Mouse (Mus musculus): ENCODE results near the gene Zbtb9. TPM values are rescaled to one million over a fixed set of nuclear protein-coding genes. Genes with fewer than 3 reads are reported as not detected.

The Zbtb9 gene
- total and polyA plus RNA-seq, 3 experiments: 10.7 to 13.4 TPM; not detected in 1

GRCm38 (mm10) chr17:27041787-27042055 is 68.8 kb downstream of the Zbtb9 start:
- Histone ChIP-seq H3K4me1 (ENCODE audit: control insufficient read depth in 1 of 2, insufficient read depth in 2 of 2, low read length in 2 of 2) (peaks cover 0 to 4% of the 10 kb centered on the region in 2 experiments; a peak in 2 of 4 replicates), H3K79me2 (ENCODE audit: control insufficient read depth, insufficient read depth, low read length, poor library complexity) (no peaks in the 10 kb centered on the region), H3K9me3 (replicated peaks; ENCODE audit: insufficient read depth, low read length) (no peaks in the 10 kb centered on the region), H3K36me3 (ENCODE audit: control insufficient read depth in 1 of 2, insufficient read depth in 2 of 2, low read length in 2 of 2) (no peaks in the 10 kb centered on the region), H3K27me3 (ENCODE audit: control insufficient read depth in 1 of 2, insufficient read depth in 2 of 2, low read length in 2 of 2) (no peaks in the 10 kb centered on the region), H3K4me3 (ENCODE audit: control insufficient read depth in 1 of 2, insufficient read depth in 1 of 2, low read depth in 2 of 2, low read length in 2 of 2) (no peak overlapping the region), H3K27ac (ENCODE audit: control insufficient read depth, low read depth, low read length) (no peak overlapping the region), H3K9ac (ENCODE audit: control insufficient read depth, low read depth, low read length, poor library complexity, severe bottlenecking) (no peak overlapping the region)
- no peak for DNase-seq (ENCODE audit: low read depth, low spot score)
- TF ChIP-seq E2F4 (IDR thresholded peaks at IDR 0.05; ENCODE audit: borderline replicate concordance, low read depth, low read length) (no peak), POLR2A (IDR thresholded peaks at IDR 0.05; ENCODE audit: control insufficient read depth in 1 of 2, insufficient read depth in 1 of 2, low read depth in 1 of 2, low read length in 2 of 2, poor library complexity in 1 of 2) (no peak), MAX (IDR thresholded peaks at IDR 0.05; ENCODE audit: low read length) (no peak), ZKSCAN1 (IDR thresholded peaks at IDR 0.05; ENCODE audit: low read depth, low read length) (no peak)

GRCm38 (mm10) chr17:27042840-27043239 is 69.9 kb downstream of the Zbtb9 start:
- no peaks in the 10 kb centered on the region for H3K36me3 ChIP-seq (ENCODE audit: control insufficient read depth in 1 of 2, insufficient read depth in 2 of 2, low read length in 2 of 2)
- no peaks in the 10 kb centered on the region for H3K79me2 ChIP-seq (ENCODE audit: control insufficient read depth, insufficient read depth, low read length, poor library complexity)
- no peak overlapping the region for H3K4me3 ChIP-seq (ENCODE audit: control insufficient read depth in 1 of 2, insufficient read depth in 1 of 2, low read depth in 2 of 2, low read length in 2 of 2)
- H3K9ac ChIP-seq (ENCODE audit: control insufficient read depth, low read depth, low read length, poor library complexity, severe bottlenecking): no peak overlapping the region
- no peaks in the 10 kb centered on the region for H3K27me3 ChIP-seq (ENCODE audit: control insufficient read depth in 1 of 2, insufficient read depth in 2 of 2, low read length in 2 of 2)
- no peak for DNase-seq (ENCODE audit: low read depth, low spot score)
- H3K27ac ChIP-seq (ENCODE audit: control insufficient read depth, low read depth, low read length): no peak overlapping the region
- H3K4me1 ChIP-seq (ENCODE audit: control insufficient read depth in 1 of 2, insufficient read depth in 2 of 2, low read length in 2 of 2): peaks cover 0 to 4% of the 10 kb centered on the region in 2 experiments; a peak in 2 of 4 replicates
- no peak for TF ChIP-seq RAD21 (IDR thresholded peaks at IDR 0.05; ENCODE audit: low read depth, low read length)
- no peak for TF ChIP-seq ZNF384 (IDR thresholded peaks at IDR 0.05; ENCODE audit: low read depth, low read length)
- TF ChIP-seq POLR2A (IDR thresholded peaks at IDR 0.05; ENCODE audit: control insufficient read depth in 1 of 2, insufficient read depth in 1 of 2, low read depth in 1 of 2, low read length in 2 of 2, poor library complexity in 1 of 2): no peak
- TF ChIP-seq GABPA (IDR thresholded peaks at IDR 0.05; ENCODE audit: low read depth, low read length): no peak
- H3K9me3 ChIP-seq (replicated peaks; ENCODE audit: insufficient read depth, low read length): no peaks in the 10 kb centered on the region

- TF ChIP-seq BHLHE40 (IDR thresholded peaks at IDR 0.05; ENCODE audit: borderline replicate concordance, low read depth, low read length) (no peak), ZNF384 (IDR thresholded peaks at IDR 0.05; ENCODE audit: low read depth, low read length) (no peak), CTCF (IDR thresholded peaks at IDR 0.05 in 2 of 3, conservative IDR thresholded peaks at IDR 0.05 in 1 of 3; ENCODE audit: control insufficient read depth in 1 of 3, insufficient read depth in 1 of 3, low read depth in 2 of 3, low read length in 3 of 3, poor library complexity in 1 of 3, severe bottlenecking in 1 of 3) (no peak)
- H3K27ac ChIP-seq (ENCODE audit: control insufficient read depth, low read depth, low read length): no peak overlapping the region
- H3K27me3 ChIP-seq (ENCODE audit: control insufficient read depth in 1 of 2, insufficient read depth in 2 of 2, low read length in 2 of 2): no peaks in the 10 kb centered on the region
- H3K36me3 ChIP-seq (ENCODE audit: control insufficient read depth in 1 of 2, insufficient read depth in 2 of 2, low read length in 2 of 2): no peaks in the 10 kb centered on the region
- no peak overlapping the region for H3K9ac ChIP-seq (ENCODE audit: control insufficient read depth, low read depth, low read length, poor library complexity, severe bottlenecking)
- no peaks in the 10 kb centered on the region for H3K9me3 ChIP-seq (replicated peaks; ENCODE audit: insufficient read depth, low read length)
- H3K79me2 ChIP-seq (ENCODE audit: control insufficient read depth, insufficient read depth, low read length, poor library complexity): no peaks in the 10 kb centered on the region
- no peaks in the 10 kb centered on the region; a peak in 1 of 4 replicates for H3K4me1 ChIP-seq (ENCODE audit: control insufficient read depth in 1 of 2, insufficient read depth in 2 of 2, low read length in 2 of 2)
- H3K4me3 ChIP-seq (ENCODE audit: control insufficient read depth in 1 of 2, insufficient read depth in 1 of 2, low read depth in 2 of 2, low read length in 2 of 2): no peak overlapping the region
- DNase-seq (ENCODE audit: low read depth, low spot score): no peak
Observed at GRCm38 (mm10) chr17:27045164-27045563, 72.2 kb downstream of the Zbtb9 start.
